Mouse (Mus musculus): Measurements from ENCODE around the gene Vmn2r35.
"Not testable (repeated sequence)": the region's sequence is repeated elsewhere in the genome, so short reads cannot be mapped to it uniquely, and the experiment has no call there.

Gene Vmn2r35

DNA sequence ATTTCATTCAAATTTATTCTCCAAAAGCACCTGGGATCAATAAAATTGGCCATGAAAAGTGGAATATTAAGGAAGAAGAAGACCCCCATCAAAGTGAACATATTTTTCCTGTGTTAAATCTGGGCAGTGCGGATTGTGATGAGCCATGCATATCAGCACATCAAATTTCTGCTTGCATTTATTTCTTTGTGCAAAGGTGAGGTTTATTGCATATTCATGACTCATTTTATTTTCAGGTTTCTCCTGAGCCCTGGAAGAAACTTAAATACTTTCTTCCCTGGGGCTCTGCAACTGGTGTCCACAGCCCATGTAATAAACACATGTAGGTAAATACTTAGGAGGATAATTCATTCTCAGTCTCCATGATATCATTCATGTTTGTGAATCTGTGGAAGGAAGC, at the start of gene Vmn2r35:
Gene Vmn2r35, minus strand, starts transcription at position 101 of the 400 bp plus-strand sequence.
- DNase-seq, result not testable (repeated sequence)

DNA sequence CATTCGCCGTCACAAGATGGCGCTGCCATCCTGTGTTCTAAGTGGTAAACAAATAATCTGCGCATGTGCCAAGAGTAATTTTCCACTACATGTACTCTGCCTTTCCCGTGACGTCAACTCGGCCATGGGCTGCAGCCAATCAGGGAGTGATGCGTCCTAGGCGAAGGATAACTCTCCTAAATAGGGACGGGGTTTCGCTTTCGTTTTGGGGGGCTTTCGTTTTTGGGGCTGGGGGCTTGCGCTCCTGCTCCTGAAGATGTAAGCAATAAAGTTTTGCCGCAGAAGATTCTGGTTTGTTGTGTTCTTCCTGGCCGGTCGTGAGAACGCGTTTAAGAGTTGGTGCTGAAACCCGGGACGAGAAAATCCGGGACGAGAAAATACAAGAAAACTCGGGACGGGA, 25.5 kb downstream of the Vmn2r35 start:
- DNase-seq, result not testable (repeated sequence)

Measured in cerebellum, adult 18-20 months (tissue).